18 mouse cellular contexts compared by ENCODE assay signal in the genomic region with DNA sequence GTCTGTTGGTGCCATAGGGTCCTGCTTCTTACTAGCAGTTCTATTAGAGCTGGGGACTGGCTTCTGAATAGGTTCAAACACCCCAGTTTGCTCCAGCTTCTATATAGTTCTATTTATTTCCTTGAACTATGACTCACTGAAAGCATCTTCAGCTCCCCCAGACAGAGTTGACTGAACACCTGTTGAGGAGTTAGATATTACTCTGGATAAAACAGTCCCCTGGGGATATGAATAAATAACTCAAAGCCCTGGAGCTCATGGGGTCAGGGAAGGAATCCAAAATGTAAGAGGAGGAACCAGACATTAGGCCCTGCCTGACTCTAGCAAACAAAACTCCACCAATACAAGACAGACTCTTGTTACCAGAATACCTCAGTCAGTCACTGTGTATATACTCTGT.
DNase-seq lines count a peak whose midpoint lies in the region; ATAC-seq and TF ChIP-seq lines count a peak whose summit lies in the region.
"Had no signal": no experiment of that assay in that cellular context is flagged by ENCODE, and none has a peak within 500 bp of the region (broad histone marks: within the 10 kb centered on the region; RNA-seq: fewer than 3 reads in every experiment).

No protein-coding gene starts in this region.

- no peak for TF ChIP-seq POLR2A in cerebellum, adult 2 months (IDR thresholded peaks at IDR 0.05; ENCODE audit: borderline replicate concordance, insufficient read depth, low read length)

- CTCF ChIA-PET in Patski (lab: Charles Lee), result interaction anchor here (1.0 to 2.2 kb wide), 4 partner anchors 8 to 256 kb away, joined by 4 to 8 read pairs (median 5); no protein-coding TSS in a partner anchor

- DNase-seq in heart, adult 11 months, result peak; percentile 22
- no peak for DNase-seq in heart, postnatal 14 days
- peak; percentile 84 for DNase-seq in kidney, adult 9 months
- no peak for DNase-seq in kidney, adult 18-20 months
- DNase-seq in Patski (ENCODE audit: low read depth, low spot score), result peak; percentile 72
- no peak for DNase-seq in cerebellum, adult 2 months
- DNase-seq in right cerebral cortex, postnatal 4 days, result no peak
- DNase-seq: adrenal gland, postnatal 10 days; cerebellum, adult 11 months; cerebellum, adult 9-10 months; cerebellum, postnatal 25 days; heart, postnatal 36 days had no signal

- no peak for TF ChIP-seq CTCF in Patski (IDR thresholded peaks at IDR 0.05)
- TF ChIP-seq CTCF in cerebellum, adult 2 months (IDR thresholded peaks at IDR 0.05; ENCODE audit: borderline replicate concordance, insufficient read depth, low read depth, low read length), result no peak

- no peak overlapping the region for H3K4me3 ChIP-seq in cerebellum, adult 2 months (replicated peaks; ENCODE audit: insufficient read depth, low read depth, low read length)
- H3K4me3 ChIP-seq: embryonic facial prominence, embryonic 12.5 days; forebrain, embryonic 12.5 days; heart, embryonic 12.5 days; hindbrain, embryonic 15.5 days had no signal

- no peak overlapping the region for H3K27ac ChIP-seq in cerebellum, adult 2 months (ENCODE audit: insufficient read depth, low read length)
- H3K27ac ChIP-seq: embryonic facial prominence, embryonic 12.5 days; forebrain, embryonic 12.5 days; hindbrain, embryonic 15.5 days had no signal

- POLR2A ChIA-PET in Patski (lab: Charles Lee), result no interaction called here

- no peak for ATAC-seq in Patski
- ATAC-seq: CD4-positive, CD25-positive, alpha-beta regulatory T cell, adult 4 months; forebrain, embryonic 16.5 days had no signal

- intact Hi-C loops in heart, postnatal 14 days (cut with DNase I), result no loop called here

- H3K4me1 ChIP-seq in cerebellum, adult 2 months (ENCODE audit: control insufficient read depth, insufficient read depth, low read length), result no peaks in the 10 kb centered on the region
- H3K4me1 ChIP-seq: embryonic facial prominence, embryonic 12.5 days; forebrain, embryonic 12.5 days; hindbrain, embryonic 15.5 days had no signal

- no peaks in the 10 kb centered on the region for H3K27me3 ChIP-seq in Patski
- no peaks in the 10 kb centered on the region for H3K27me3 ChIP-seq in cerebellum, adult 2 months (ENCODE audit: control insufficient read depth, insufficient read depth, low read length)
- H3K27me3 ChIP-seq: embryonic facial prominence, embryonic 12.5 days; forebrain, embryonic 12.5 days; heart, embryonic 12.5 days; hindbrain, embryonic 15.5 days had no signal

- in situ Hi-C loops in Patski (cut with MboI; ENCODE audit: low pct_unique_long_range_greater_than_20kb), result no loop called here

Comparison
In these comparisons a context has a peak if more than half of its experiments do, and no peak if none do; other contexts are left out.
1. DNase-seq: peak in heart, adult 11 months (single experiment), kidney, adult 9 months (single experiment) and Patski (single experiment); none in heart, postnatal 14 days (0 of 2), kidney, adult 18-20 months (single experiment), cerebellum, adult 2 months (0 of 2) and right cerebral cortex, postnatal 4 days (single experiment).